Mouse (Mus musculus) embryonic facial prominence, embryonic 11.5 days (tissue): Measurements from ENCODE around the gene Kif26a. TPM values are rescaled to one million over a fixed set of nuclear protein-coding genes. Genes with fewer than 3 reads are reported as not detected.
A peak's percentile ranks its signal among the peaks of the same experiment; 100 is the strongest.

Experiments used
- ATAC-seq: fragments of 200-750 bp; cut with Nextera tagmentation; replicated peaks from 2 replicates; pipeline ENCODE4 v1.8.0; 2017; ENCODE audit warnings: low read depth; ENCODE audit not compliant: insufficient number of reproducible peaks, low FRiP score, low TSS enrichment
- DNase-seq: peaks from one replicate; pipeline ENCODE4 v3.0.0-alpha.2; 2015; ENCODE audit warnings: low spot score
- H3K27ac ChIP-seq: fragments of 300-500 bp; sonication (generic); replicated peaks from 2 replicates; pipeline ENCODE4 v1.5.1; 2014; ENCODE audit warnings: mild to moderate bottlenecking, low read depth, low read length, control low read depth
- H3K27me3 ChIP-seq: fragments of 300-500 bp; sonication (generic); 2 replicates; pipeline ENCODE4 v1.6.1; 2014; ENCODE audit warnings: mild to moderate bottlenecking, low read length, moderate library complexity, mixed read lengths; ENCODE audit not compliant: control insufficient read depth, insufficient read depth
- H3K36me3 ChIP-seq: fragments of 300-500 bp; sonication (generic); replicated peaks from 2 replicates; pipeline ENCODE4 v1.6.1; 2014; ENCODE audit warnings: low read depth, mild to moderate bottlenecking, low read length, moderate library complexity, mixed read lengths; ENCODE audit not compliant: control insufficient read depth, insufficient read depth
- H3K4me1 ChIP-seq: fragments of 300-500 bp; sonication (generic); 2 replicates; pipeline ENCODE4 v1.6.1; 2014; ENCODE audit warnings: low read length, mixed read lengths; ENCODE audit not compliant: control insufficient read depth, insufficient read depth
- H3K4me2 ChIP-seq: fragments of 300-500 bp; sonication (generic); 2 replicates; pipeline ENCODE4 v1.6.1; 2014; ENCODE audit warnings: low read depth, mild to moderate bottlenecking, control low read depth, low read length, moderate library complexity
- H3K4me3 ChIP-seq: fragments of 300-500 bp; sonication (generic); 2 replicates; pipeline ENCODE4 v1.5.1; 2014; ENCODE audit warnings: low read depth, low read length, control low read depth
- H3K9ac ChIP-seq: fragments of 300-500 bp; sonication (generic); replicated peaks from 2 replicates; pipeline ENCODE4 v1.6.1; 2014; ENCODE audit warnings: mild to moderate bottlenecking, control low read depth, low read length
- H3K9me3 ChIP-seq: fragments of 300-500 bp; sonication (generic); replicated peaks from 2 replicates; pipeline ENCODE4 v1.6.1; 2016; ENCODE audit warnings: mild to moderate bottlenecking, low read length, inconsistent platforms, mixed read lengths; ENCODE audit not compliant: control insufficient read depth
- WGBS: fragments of 180-500 bp; shearing (Covaris S2); extraction: QIAGEN DNeasy Blood & Tissue Kit; methylation state at CpG from one replicate; pipeline ENCODE4 v1.1.7; 2014; 5-methylcytosine and 5-hydroxymethylcytosine counted together
- polyA plus RNA-seq: library from polyadenylated mRNA; unstranded; fragments of >200 nt; fragmentation: Nextera tagmentation; extraction: Ambion mirVana; gene quantifications from 2 replicates; pipeline ENCODE4 v1.2.1, GENCODE M21; 2014

Kif26a gene
- polyA plus RNA-seq, 1 experiment from 2014 or later = 1.8 TPM

DNA sequence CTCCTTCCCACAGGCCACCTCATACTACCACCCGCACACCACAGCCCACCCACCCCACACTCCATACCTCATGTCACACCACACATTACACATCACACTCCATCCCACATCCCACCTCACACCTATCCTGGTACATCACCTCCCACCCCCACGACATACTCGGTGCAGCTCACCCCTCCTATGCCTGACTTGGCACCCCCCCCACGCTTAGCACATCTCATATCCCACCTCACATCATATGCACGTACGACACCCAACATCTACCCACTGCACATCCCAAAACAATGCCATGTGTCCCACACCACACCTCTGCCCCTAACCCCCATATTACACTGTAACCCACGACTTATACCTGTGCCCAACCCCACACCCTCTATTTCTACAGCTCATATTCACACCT is 69.5 kb downstream of the Kif26a start:
- Histone ChIP-seq H3K36me3 (no peaks in the 10 kb centered on the region), H3K27ac (no peak overlapping the region), H3K4me3 (no peak overlapping the region), H3K4me1 (no peaks in the 10 kb centered on the region), H3K27me3 (no peaks in the 10 kb centered on the region), H3K9me3 (no peaks in the 10 kb centered on the region), H3K9ac (no peak overlapping the region), H3K4me2 (no peak overlapping the region)
- WGBS = 86% methylated on average over 7 of the region's 7 CpGs
- DNase-seq = no peak
- ATAC-seq = no peak

DNA sequence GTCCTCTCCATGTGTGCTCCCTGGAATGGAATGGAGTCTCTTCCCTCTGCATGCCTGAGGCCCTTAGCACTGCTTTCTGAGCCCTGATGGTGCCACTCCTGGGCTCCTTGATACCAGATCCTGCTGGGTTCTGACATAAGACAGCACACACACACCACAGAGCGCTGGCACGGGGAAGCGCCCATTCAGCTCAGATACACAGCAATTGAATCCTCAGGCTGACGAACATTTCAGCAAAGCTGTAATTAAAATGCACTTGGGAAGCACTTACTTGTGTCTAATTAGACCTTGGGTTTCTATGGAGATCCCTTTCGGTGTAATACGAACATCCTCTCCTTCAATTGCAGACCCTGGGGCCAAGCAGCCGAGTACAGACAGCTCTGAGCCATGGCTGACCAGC is 71.0 kb downstream of the Kif26a start:
- Histone ChIP-seq H3K4me1 (no peaks in the 10 kb centered on the region), H3K9me3 (no peaks in the 10 kb centered on the region), H3K36me3 (no peaks in the 10 kb centered on the region), H3K9ac (no peak overlapping the region), H3K27me3 (no peaks in the 10 kb centered on the region), H3K4me2 (no peak overlapping the region), H3K4me3 (no peak overlapping the region), H3K27ac (no peak overlapping the region)
- DNase-seq (no peak), ATAC-seq (no peak)
- whole genome bisulfite sequencing = 48% methylated on average over 7 of the region's 7 CpGs

DNA sequence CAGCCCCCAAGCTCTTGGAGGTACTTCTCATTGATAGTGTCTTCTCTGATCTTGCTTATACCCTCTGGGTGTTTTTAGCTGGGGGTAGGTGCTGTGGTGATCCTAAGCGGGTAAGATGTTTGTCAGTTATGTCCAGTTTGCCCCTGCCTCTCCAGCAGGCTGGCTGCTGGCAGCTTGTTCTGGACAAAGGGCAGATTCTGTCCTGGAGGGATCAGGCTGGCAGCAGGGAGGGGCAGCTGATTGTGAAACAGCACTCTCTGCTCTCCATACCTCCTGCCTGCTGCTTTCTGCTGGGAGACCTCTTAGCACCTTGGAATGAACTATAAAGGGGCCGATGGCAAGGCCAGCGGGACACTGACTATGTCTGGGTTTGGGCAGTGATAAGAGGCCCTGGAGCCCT is 71.7 kb downstream of the Kif26a start:
- Histone ChIP-seq H3K36me3 (no peaks in the 10 kb centered on the region), H3K4me2 (no peak overlapping the region), H3K27me3 (no peaks in the 10 kb centered on the region), H3K4me1 (no peaks in the 10 kb centered on the region), H3K4me3 (no peak overlapping the region), H3K27ac (no peak overlapping the region), H3K9ac (no peak overlapping the region), H3K9me3 (no peaks in the 10 kb centered on the region)
- no peak for DNase-seq
- WGBS = 81% methylated on average over 3 of the region's 3 CpGs
- no peak for ATAC-seq

DNA sequence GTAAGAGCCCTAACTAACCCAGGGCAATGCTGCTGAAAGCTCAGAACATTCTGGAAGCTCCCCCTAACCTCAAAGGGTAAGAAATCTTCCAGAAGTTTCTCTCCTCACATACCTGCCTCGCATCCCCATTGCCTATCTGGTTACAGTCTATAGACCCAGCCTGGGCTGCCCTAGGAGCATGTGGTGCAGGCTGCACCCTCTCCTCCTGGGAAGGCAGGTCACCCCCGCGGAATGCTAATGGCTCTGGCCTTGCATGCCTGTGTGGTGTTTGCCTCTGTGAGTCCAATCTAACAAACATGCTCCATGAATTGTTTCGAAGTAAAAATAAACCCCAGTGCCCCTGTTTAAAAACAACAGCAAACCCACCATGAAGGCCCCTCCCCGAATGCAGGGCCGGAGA is 75.3 kb downstream of the Kif26a start:
- ATAC-seq (no peak; the same call in 1 of the 2 replicates), DNase-seq (no peak)
- H3K9ac ChIP-seq = no peak overlapping the region
- no peaks in the 10 kb centered on the region for H3K36me3 ChIP-seq
- WGBS = 59% methylated on average over 6 of the region's 6 CpGs
- no peaks in the 10 kb centered on the region for H3K4me1 ChIP-seq
- H3K9me3 ChIP-seq = no peaks in the 10 kb centered on the region
- H3K4me3 ChIP-seq = no peak overlapping the region
- no peaks in the 10 kb centered on the region for H3K27me3 ChIP-seq
- H3K27ac ChIP-seq = no peak overlapping the region
- H3K4me2 ChIP-seq = no peak overlapping the region

DNA sequence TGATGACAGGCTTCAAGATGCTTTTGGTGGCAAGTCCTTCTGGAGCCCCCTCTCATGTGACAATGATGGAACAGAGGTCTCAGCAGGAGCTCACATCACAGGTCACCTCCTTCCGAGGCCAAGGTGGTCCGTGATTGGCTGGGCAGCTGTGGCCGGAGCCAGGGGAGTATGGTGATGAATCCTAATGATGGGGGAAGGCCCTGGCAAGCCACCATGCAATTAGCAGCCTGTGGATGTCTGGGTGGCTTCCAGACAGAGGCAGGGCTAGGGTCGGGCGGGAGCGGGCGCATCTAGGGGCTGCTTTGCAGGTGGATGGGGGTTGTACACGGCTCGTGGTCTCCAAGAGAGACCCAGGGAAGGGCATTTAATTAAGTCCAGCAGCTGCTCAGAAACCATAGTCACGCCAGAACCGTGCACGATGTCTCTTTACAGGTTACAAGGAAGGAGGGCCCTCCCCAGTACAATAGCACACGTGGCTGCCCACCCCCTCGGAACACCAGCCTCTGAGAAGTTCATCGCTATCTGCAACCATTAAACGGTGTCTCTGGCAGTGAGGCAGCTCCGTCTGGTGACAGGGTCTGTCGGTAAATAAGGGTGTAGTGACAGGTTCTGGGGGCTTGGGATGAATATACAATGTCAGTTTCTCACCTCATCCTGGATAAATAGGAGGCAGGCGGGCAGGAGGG is 75.9 kb downstream of the Kif26a start:
- DNase-seq = no peak
- Histone ChIP-seq H3K9ac (no peak overlapping the region), H3K4me2 (no peak overlapping the region), H3K9me3 (no peaks in the 10 kb centered on the region), H3K36me3 (no peaks in the 10 kb centered on the region), H3K27me3 (no peaks in the 10 kb centered on the region), H3K4me3 (no peak overlapping the region), H3K4me1 (no peaks in the 10 kb centered on the region), H3K27ac (no peak overlapping the region)
- peak; percentile 71 for ATAC-seq
- 49% methylated on average over 19 of the region's 19 CpGs for WGBS

DNA sequence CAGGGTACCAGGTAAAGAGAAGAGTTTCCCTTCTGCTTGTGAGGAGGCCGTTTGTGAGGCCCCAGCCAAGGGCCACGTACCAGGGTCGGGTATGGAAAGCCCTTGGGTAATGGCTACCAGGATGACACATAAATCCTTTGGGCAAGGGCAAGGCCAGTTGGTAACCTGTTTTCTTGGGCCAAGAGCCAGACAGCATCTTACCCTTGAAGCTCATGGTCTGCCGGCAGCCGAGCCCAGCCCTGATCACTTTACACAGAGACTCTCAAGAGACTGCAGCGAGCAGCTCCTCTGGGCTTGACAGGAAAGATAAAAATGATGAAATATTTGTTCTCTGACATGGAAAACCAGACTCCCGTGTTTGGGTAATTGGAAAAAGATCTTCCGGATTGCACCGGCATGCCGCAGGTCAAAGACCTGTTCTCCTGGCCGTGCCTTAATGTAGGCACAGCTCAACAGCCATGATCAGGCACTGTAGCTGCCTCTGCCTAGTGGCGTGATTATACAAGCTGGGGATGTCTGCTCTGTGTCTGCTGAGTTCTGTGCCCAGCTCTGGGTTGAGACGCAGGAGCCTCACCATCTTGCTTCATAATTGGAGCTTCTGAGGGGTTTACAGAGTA is 77.8 kb downstream of the Kif26a start:
- Histone ChIP-seq H3K27ac (no peak overlapping the region), H3K36me3 (no peaks in the 10 kb centered on the region), H3K4me2 (no peak overlapping the region), H3K27me3 (no peaks in the 10 kb centered on the region), H3K4me1 (no peaks in the 10 kb centered on the region), H3K9ac (no peak overlapping the region), H3K4me3 (no peak overlapping the region), H3K9me3 (no peaks in the 10 kb centered on the region)
- no peak for DNase-seq
- no peak for ATAC-seq
- 68% methylated on average over 13 of the region's 13 CpGs for WGBS

DNA sequence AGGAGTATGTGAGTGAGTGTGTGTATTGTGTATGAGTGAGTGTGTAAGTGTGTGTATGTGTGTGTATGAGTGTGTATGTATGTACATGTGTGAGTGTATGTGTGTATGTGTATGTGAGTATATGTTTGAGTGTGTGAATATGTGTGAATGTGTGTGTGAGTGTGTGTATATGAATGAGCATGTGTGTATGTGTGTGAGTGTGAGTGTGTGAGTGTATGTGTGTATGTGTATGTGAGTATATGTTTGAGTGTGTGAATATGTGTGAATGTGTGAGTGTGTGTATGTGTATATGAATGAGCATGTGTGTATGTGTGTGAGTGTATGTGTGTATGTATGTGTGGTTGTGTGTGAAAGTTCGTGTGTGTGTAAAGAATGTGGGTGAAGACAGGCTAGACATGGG is 80.2 kb downstream of the Kif26a start:
- 68% methylated on average over 1 of the region's 1 CpGs for WGBS
- Histone ChIP-seq H3K4me2 (no peak overlapping the region), H3K27ac (no peak overlapping the region), H3K27me3 (no peaks in the 10 kb centered on the region), H3K4me1 (no peaks in the 10 kb centered on the region), H3K4me3 (no peak overlapping the region), H3K36me3 (no peaks in the 10 kb centered on the region), H3K9me3 (no peaks in the 10 kb centered on the region), H3K9ac (no peak overlapping the region)
- no peak for DNase-seq
- ATAC-seq = no peak

DNA sequence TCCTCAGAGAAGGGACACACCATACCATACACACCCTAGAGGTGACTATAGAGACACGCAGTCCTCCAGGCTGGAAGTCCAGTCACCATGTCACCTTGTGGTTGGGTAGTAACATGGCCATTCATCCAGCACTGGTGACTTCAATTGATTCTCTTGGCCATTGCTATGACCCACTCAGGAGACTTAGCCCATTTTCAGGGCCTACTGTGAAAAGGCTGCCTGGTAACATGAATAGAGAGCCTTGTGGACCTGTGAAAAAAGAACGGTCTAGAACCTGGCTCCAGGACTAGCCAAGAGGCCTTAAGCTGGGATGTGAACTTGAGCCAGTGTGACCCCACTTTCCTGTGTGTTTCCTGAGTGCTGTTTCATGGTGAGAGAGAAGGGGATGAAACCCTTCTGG is 80.6 kb downstream of the Kif26a start:
- H3K9ac ChIP-seq = no peak overlapping the region
- no peak overlapping the region for H3K4me2 ChIP-seq
- no peak overlapping the region for H3K4me3 ChIP-seq
- no peaks in the 10 kb centered on the region for H3K4me1 ChIP-seq
- ATAC-seq (no peak), DNase-seq (no peak)
- H3K27ac ChIP-seq = no peak overlapping the region
- no peaks in the 10 kb centered on the region for H3K36me3 ChIP-seq
- no peaks in the 10 kb centered on the region for H3K27me3 ChIP-seq
- no peaks in the 10 kb centered on the region for H3K9me3 ChIP-seq
- 96% methylated on average over 2 of the region's 2 CpGs for WGBS
